Mouse (Mus musculus) ovary, postnatal 14 days (tissue): ENCODE measurements around the gene Gsto2.
A peak's percentile ranks its signal among the peaks of the same experiment; 100 is the strongest.

Experiments
- DNase-seq: peaks from one replicate; pipeline ENCODE4 v3.0.0; 2022; ENCODE audit warnings: low spot score

The Gsto2 gene

GRCm38 (mm10) chr19:47891562-47892312, 26.4 kb downstream of the Gsto2 start:
- no peak for DNase-seq

DNA sequence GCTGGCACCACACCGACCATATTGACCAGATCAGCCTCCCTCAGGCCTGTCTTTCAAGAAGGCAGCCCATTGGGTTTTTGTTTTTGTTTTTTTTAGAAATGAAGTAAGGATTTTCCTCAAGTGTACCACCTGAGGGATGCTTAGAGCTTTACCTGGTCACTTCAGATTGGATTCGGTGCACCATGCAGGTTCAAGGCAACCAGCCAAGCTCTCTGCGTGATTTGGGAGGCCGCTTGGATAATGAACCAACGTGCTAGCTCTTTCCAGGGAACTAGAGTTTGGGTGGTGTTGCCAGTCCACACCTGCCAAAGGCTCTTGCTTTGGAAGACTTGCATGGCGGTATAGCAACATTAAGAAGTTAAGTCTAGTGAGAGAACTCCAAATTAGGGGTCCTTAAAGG, 27.8 kb downstream of the Gsto2 start:
- DNase-seq, result no peak

- DNase-seq, result no peak
Measured at GRCm38 (mm10) chr19:47898472-47899079, 33.2 kb downstream of the Gsto2 start.

- DNase-seq, result no peak
Measured at GRCm38 (mm10) chr19:47900012-47900411, 34.7 kb downstream of the Gsto2 start.

DNA sequence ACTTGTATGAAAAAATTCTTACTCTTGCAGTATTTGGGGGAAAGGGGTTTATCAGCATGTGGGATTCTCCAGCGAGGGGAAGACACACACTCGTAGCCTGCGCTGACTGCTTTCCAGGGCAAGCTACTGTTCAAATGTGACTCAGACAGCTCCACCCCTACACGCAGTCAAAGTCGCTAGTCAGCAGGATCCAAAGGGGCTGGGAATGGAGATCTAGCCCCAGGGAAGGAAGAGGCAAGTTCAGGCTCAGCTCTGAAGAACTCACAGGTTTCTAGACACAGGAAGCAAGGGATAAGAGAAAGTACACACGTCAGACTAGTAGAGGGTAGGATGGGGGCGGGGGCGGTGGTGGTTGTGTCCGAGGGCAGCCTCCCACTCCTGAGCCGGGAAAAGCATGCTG, 35.2 kb downstream of the Gsto2 start:
- no peak for DNase-seq

- DNase-seq, result no peak
Measured at GRCm38 (mm10) chr19:47902316-47903201, 37.2 kb downstream of the Gsto2 start.

DNA sequence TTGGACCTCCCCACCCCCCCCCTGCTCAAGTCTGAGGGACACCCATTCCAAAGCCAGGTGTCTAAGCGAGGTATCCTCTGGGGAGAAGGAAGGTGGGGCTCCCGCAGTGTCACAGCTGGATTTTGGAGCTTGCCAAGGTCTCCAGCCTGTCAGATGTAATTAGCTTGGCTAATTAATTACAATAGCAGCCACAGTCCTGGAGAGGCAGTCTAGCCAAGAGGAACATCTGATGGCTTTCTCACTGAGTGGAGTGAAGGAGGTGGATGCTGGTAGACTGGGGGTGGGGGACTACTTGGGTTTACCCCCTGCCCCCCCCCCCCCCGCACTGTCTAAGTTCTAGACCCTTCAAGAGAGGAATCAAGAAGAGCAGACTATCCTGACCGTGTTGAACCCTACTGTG, 38.3 kb downstream of the Gsto2 start:
- no peak for DNase-seq

- DNase-seq, result no peak
Measured at GRCm38 (mm10) chr19:47905081-47905480, 39.7 kb downstream of the Gsto2 start.

GRCm38 (mm10) chr19:47905603-47906002, 40.3 kb downstream of the Gsto2 start:
- DNase-seq, result no peak

DNA sequence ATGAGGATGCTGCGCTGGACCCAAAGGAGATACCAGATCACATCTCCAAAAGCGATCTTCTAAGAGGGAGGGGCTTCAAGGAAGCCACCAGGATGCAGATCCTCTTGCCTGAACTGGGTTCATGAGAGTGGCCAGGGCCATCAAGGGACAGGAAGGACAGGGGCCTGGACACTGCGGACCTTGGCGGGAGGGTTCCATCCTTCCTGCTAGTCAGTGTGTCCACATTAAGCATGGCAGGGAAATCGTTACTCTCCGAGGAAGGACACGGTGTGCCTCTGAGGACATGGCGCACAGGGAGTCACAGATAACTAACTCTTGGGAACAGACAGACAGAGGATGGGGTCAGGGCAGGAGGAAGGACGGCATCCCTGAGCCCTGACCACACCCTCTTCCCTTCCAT, 42.3 kb downstream of the Gsto2 start:
- no peak for DNase-seq

DNA sequence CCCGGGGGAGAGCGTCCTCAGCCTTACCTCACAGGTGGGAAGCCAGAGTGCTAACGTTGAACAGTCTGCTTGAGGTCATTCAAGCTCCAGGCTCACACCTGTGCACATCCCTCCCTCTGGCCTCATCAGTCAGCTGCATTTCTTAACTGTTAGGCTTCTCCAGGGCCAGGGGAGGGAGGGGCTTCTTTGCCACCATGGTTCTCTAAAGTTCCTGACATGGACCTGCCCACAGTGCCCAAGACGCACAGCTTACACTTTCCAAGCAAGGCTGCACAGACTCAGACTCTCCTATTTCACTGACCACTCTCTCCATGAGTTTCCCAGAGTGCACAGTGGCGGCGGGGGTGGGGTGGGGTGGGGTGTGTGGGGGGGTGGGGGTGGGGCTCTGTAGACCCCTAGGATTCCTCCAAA, 43.6 kb downstream of the Gsto2 start:
- no peak for DNase-seq

GRCm38 (mm10) chr19:47909387-47910116, 44.2 kb downstream of the Gsto2 start:
- no peak for DNase-seq

GRCm38 (mm10) chr19:47910117-47910618, 44.8 kb downstream of the Gsto2 start:
- no peak for DNase-seq

DNA sequence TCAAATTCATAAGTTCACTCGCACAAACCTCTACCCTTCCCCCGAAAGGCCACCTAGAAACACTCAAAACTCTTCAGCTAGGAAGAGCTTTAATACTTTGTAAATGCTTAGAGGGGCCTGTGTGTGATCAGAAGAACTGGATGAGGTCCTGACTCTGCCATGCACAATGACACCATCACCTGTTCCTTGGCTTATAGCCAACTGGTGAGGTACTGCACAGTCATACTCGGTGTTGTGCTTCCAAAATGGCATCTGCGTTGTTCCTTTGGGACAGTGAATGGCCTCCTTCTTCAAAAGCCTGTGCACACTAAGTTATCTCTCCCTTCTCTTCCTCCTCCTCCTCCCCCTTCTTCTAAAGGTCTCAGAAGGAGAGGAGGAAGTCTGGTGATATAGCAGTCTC, 45.4 kb downstream of the Gsto2 start:
- DNase-seq, result no peak

DNA sequence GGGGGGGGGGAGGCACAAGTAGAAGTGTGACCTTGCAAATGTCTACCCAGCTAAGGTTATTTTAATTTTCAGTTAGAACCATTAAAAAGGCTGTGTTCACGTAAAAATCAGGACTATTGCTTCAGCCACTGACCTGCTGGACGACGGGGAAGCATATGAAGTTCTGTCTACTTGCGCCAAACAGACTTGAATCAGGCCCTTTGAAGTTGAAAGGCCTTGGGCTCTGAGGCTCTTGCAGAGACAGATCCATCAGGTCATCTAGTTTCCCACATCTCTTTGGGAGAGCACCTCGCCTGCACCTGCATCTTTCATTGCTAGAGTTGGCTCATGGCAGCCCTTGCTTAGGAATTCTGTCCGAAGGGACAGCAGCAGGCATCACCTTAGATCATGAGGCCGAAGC, 48.0 kb downstream of the Gsto2 start:
- no peak for DNase-seq

DNA sequence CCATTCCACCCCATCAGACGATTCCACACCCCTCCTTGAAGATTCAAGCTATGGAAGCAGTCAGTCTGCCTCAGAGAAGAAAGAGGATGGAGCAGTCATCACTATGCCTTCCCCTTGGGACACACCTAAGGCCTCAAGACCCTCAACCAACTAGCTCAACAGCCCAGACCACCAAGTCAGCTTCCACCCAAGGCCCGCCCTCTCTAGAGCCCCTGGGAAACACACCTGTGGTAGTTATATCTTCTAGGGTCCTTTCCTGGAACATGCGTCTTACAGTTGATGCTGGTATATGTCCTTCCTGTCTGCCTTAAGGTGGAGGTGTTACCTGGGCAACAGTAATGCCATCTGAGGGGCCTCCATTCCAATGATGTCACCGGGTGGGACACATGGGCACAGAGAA, 48.9 kb downstream of the Gsto2 start:
- no peak for DNase-seq

- no peak for DNase-seq
Measured at GRCm38 (mm10) chr19:47915251-47915650, 49.9 kb downstream of the Gsto2 start.

DNA sequence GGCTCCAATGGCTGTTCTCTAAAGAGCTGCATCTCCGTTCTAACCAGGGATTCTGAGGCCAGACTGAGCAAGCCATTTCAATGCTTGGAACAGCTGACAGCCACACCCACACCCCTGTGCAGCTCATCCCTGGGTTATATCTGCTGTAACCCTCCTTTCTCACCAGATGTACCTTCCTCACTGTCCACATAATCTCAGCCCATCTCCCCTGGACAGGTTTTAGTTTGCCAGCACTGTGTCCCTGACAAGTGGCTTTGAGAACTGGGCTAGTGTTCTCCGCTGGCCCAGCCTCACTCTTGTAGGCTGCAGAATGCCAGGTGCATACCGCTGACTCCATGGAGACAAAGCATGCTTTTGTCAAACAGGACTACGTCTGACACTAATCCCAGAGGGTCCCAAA, 52.1 kb downstream of the Gsto2 start:
- no peak for DNase-seq

GRCm38 (mm10) chr19:47918016-47918415, 52.7 kb downstream of the Gsto2 start:
- DNase-seq, result no peak

DNA sequence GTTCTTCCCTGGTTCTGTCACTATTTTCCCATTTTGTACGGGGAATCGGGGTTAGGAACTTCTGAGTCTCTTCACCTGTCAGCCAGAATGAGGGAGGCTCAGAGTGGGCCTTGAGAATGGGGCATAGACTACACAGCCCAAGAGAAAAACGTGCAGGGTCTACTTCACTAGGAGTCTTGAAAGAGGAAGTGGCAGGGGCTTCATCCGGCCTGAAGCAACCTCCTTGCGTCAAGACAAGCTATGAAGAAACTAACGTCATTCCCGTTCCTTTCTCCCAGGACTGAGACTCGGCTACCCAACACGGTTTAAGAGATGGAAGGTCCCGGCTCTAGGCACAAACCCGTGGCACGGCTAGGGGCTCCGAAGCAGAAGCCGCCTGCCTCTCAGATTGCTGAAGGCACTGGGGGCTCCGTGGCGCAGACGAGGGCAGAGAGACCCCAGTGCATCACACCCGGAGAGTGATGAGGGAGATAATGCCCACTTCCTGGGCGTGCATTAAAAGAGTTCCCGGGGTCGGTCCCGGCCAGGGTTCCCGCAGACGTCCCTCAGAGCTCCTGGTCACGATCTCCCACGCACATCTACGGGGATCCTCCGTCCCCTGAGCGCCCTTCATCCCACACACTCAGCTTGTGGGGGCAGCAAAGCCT, 53.2 kb downstream of the Gsto2 start:
- DNase-seq, result no peak

DNA sequence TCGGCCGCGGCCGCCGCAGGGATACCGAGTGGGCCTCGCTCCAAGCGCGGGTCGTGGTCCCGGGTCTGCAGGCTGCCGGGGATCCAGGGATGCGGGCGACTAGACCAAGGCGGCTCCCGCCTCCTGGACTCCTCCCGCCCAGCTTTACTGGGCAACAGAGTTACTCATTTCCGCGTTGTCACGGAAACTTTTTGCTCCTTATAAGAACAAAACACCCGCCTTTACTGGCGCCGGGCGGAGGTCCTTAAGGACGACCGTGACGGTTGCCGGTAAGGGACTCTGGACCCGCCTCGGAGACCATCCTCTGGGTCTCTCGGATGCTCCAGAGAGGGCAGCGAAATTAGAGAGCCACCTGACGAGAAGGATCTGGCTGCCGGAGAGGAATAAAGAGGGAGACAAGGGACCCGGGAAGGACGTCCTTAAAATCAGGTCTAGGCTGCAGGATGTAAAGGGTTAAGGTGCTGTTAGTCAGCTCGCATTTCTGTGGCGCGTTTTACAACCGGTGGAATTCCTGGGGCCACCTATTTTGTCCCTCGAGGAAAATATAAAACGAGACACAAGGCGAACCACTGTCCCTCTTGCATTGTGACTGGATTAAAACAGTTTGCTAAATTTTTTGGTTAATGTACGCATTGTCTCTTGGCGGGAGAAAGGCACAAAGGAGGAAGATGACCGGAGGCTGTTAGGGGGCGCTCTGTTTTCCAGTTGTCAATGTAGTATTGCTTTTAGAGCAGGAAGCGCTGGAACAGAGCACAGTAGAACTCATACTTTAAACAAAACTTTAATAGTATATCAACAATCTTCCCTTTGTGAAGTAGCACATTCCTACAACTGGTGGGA, 54.0 kb downstream of the Gsto2 start, which contains the start of the genes Cfap43 and Itprip:
Gene Cfap43, minus strand, starts transcription at position 162 of the 840 bp plus-strand sequence.
Gene Itprip, minus strand, starts transcription at position 174 of the 840 bp plus-strand sequence.
- peak; percentile 72 for DNase-seq
